Mouse (Mus musculus) lung, adult 18-20 months (tissue): ENCODE measurements at regions not wholly inside any gene's neighbourhood (a gene's known extent, or its start where the extent isn't known, plus 50 kb on each side); places are given as distances from the start of the nearest gene placed in this dataset.
A peak's percentile ranks its signal among the peaks of the same experiment; 100 is the strongest.

Source experiments
- DNase-seq, 2 experiments: peaks; one replicate each; pipeline ENCODE4 v3.0.0; 2022; ENCODE audit warnings: mixed read lengths in 2 of 2

GRCm38 (mm10) chr14:67626181-67626580 is 1617.2 kb upstream of the Gulo start:
- DNase-seq: no peak

- DNase-seq: no peak
Measured at GRCm38 (mm10) chr14:67623841-67624480, 1615.0 kb upstream of the Gulo start.

- no peak for DNase-seq
Measured at GRCm38 (mm10) chr14:67622911-67623310, 1613.9 kb upstream of the Gulo start.

GRCm38 (mm10) chr14:67621486-67621885 is 1612.5 kb upstream of the Gulo start:
- no peak for DNase-seq

- peak; percentile 50 to 64 for DNase-seq
Measured at GRCm38 (mm10) chr14:67620854-67621476, 1612.0 kb upstream of the Gulo start.

GRCm38 (mm10) chr14:67619571-67619970 is 1610.6 kb upstream of the Gulo start:
- DNase-seq: no peak

- no peak for DNase-seq
Measured at GRCm38 (mm10) chr14:67614369-67614768, 1605.4 kb upstream of the Gulo start.

GRCm38 (mm10) chr14:67613691-67614090 is 1604.7 kb upstream of the Gulo start:
- DNase-seq: no peak

GRCm38 (mm10) chr14:67613221-67613620 is 1604.2 kb upstream of the Gulo start:
- DNase-seq: no peak

- DNase-seq: no peak
Measured at GRCm38 (mm10) chr14:67612471-67612870, 1603.5 kb upstream of the Gulo start.

- peak; percentile 19 to 49 for DNase-seq
Measured at GRCm38 (mm10) chr14:67608262-67608661, 1599.3 kb upstream of the Gulo start.

GRCm38 (mm10) chr14:67602960-67603359 is 1594.0 kb upstream of the Gulo start:
- peak; percentile 51 to 74 for DNase-seq

GRCm38 (mm10) chr14:67599734-67600133 is 1590.7 kb upstream of the Gulo start:
- DNase-seq: peak in 1 of 2 experiments; percentile 18

- no peak for DNase-seq
Measured at GRCm38 (mm10) chr14:67588627-67589026, 1579.6 kb upstream of the Gulo start.

GRCm38 (mm10) chr14:67584456-67585048 is 1575.5 kb upstream of the Gulo start:
- DNase-seq: no peak

- no peak for DNase-seq
Measured at GRCm38 (mm10) chr14:67582201-67582782, 1573.3 kb upstream of the Gulo start.

GRCm38 (mm10) chr14:67574346-67574949 is 1565.4 kb upstream of the Gulo start:
- DNase-seq: peak in 1 of 2 experiments; percentile 6

GRCm38 (mm10) chr14:67573451-67573995 is 1564.5 kb upstream of the Gulo start:
- no peak for DNase-seq

GRCm38 (mm10) chr14:67569744-67570322 is 1560.8 kb upstream of the Gulo start:
- DNase-seq: no peak

GRCm38 (mm10) chr14:67568896-67569743 is 1560.1 kb upstream of the Gulo start:
- DNase-seq: no peak

GRCm38 (mm10) chr14:67554897-67555296 is 1545.9 kb upstream of the Gulo start:
- no peak for DNase-seq
